Mouse (Mus musculus) cerebellum, adult 11-12 months (tissue): ENCODE results near the gene Anks6.

Experiments used
- DNase-seq: peaks from one replicate; pipeline ENCODE4 v3.0.0; 2022

Anks6 gene

DNA sequence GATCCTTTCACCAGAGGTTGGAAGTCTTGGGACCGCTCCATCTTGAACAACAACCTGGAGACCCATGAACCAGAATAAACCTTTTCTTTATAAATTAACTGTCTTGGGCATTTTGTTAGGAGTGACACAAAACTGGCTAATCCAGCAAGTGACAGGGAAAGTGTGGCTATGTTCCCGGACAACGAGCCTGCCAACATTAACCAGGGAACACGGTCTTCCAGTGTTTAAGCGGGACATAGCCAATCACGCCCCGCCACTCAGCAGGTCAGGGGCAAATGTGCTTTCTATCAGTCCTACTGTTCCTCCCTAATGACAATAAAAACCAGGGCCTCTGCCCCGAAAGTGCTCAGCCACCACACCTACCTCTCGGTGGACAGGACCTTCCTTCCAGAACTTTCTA is 13.4 kb downstream of the Anks6 start:
- no peak for DNase-seq

DNA sequence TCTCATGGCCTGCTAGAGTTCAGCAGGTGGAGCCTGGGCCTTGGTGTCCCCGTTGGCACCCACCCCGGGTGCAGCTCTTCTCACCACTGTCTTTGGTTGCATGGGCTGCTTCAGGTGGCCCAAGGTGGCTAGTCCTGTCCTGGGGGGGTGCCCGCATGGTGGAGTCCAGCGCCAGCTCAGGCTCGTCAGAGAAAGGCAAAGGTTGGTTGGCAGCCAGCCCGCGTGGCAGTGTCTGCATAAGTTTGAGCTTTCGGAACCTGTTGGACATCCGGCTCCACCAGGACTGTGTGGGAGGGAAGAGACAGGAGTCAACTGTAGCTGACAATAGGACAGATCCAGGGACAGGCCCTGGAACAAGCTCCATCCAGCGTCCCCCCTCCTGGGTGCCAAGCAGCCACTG is 17.6 kb downstream of the Anks6 start:
- no peak for DNase-seq

DNA sequence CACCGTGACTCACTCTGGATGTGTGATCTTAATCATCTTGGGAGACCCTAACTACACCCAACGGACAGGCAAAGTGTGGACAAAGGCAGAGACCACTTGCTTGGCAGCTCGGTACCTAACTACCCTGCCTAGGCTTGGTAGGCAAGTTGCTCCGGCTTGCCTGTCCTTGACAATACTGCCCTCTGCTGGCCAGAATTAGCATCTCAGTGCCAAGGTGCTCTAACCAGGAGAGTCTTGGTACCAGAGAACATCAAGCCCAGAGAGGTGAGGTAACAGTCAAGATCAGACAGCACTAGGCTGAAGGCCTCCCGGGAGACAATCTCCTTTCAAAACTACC is 19.9 kb downstream of the Anks6 start:
- peak; percentile 73 for DNase-seq

DNA sequence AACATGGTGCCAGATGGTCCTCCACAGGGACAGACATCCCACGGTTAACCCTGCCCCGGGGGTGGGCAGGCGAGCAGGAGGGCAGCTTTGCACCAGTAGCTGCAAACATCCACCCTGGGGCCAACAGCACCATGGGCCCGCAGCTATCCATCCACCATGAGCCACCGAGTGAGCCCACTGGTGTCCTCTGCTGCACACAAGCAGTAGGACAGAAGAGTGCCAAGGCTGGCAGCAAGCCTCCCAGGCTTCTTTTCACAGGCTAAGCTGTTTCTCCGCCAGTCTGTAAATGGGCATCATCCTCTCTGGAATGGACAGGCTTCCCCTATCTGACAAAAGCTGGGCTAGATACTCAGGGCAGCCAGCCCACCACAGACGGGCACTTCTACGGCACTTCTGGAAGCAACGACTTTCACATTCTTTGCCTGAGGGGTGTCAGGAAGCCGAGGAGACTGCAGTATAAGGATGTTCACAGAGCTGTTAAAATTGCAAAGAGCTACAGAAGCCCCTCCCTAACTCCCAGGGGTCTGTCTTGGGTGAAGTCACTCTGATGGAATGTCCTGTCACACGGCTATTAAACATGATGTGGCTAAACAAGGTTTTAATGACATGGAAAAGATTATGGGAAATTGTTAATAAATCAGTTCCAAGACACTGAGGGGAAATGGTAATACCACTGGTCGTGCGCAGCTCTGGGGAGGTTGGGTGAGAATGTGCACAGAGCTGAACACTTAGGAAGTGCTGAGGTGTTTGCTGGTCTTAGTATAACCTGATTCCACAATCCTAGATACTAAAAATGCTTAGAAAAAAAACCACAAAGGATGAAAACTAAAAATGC is 20.5 kb downstream of the Anks6 start:
- DNase-seq = peak; percentile 57

DNA sequence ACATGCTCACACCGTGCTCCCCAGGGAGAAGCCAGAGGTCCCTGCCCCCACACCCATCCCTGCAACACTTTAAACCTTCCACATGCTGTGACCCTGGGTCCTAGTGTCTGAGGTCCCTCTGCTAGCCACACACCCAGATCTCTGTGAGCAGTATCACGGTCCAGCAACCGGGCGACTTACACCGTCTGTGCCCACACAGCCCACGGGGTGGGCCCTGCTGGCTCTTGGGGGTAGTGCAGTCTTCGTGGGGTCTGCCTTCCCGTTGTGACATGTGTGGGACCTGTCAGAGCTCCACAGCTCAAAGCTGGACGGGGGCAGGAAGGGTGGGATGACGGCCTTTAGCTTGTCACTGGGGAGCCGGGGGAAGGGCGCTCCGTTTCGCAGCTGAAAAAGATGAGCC is 21.7 kb downstream of the Anks6 start:
- DNase-seq = no peak

DNA sequence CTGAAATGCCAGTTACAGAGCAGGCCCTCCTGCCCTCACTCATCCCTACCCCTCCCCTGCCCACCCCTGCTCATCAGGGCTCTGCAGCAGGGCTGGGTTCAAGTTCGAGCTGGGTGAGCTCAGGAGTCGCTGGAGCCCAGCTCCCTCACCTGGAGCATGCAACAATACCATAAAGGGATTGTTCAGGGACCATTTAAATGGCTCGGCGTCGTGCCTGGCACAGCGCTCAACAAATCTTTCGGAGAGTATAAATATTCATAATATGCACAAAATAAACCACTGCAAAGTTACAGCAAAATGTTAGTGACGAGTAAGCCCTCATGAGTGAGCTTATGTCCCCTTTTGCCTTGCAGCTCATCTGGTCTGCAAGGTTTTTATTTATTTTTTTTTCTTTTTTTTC is 25.1 kb downstream of the Anks6 start:
- DNase-seq = no peak

DNA sequence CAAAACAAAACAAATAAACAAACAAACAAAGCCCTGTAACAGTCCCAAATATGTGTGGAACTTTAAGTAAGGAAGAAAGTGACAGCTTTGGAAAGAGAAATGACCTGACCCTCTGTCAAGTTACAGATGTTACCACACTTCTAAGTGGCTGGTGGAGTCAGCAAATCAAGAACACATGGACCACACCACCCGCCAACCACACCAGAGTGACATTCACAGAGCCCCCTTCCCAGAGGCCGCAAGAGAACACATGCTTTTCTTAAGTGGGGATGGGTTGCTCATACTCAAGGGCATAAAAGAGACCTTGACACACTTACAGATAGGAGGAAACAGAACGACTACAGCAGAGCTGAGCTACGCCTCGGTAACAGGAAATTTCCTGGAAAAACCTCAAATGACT is 28.4 kb downstream of the Anks6 start:
- no peak for DNase-seq

DNA sequence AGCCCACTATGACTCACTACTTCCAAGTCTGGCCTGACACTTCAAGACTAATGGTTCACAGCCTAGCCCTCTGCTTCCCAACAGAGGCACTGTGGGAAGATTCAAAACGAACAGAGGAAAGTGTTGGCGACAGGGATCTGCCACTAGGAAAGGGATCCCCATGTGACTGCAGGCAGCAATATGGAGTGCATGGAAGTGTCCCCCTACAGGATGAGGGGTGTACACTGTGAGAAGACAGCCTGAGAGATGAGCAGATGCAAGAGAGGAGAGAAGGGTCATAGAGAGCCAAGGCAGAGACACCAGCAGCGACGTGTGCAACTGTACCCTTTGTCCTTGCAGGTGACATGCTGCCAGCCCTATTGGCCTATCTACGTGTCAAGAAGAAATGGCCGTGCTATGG is 33.3 kb downstream of the Anks6 start:
- no peak for DNase-seq

DNA sequence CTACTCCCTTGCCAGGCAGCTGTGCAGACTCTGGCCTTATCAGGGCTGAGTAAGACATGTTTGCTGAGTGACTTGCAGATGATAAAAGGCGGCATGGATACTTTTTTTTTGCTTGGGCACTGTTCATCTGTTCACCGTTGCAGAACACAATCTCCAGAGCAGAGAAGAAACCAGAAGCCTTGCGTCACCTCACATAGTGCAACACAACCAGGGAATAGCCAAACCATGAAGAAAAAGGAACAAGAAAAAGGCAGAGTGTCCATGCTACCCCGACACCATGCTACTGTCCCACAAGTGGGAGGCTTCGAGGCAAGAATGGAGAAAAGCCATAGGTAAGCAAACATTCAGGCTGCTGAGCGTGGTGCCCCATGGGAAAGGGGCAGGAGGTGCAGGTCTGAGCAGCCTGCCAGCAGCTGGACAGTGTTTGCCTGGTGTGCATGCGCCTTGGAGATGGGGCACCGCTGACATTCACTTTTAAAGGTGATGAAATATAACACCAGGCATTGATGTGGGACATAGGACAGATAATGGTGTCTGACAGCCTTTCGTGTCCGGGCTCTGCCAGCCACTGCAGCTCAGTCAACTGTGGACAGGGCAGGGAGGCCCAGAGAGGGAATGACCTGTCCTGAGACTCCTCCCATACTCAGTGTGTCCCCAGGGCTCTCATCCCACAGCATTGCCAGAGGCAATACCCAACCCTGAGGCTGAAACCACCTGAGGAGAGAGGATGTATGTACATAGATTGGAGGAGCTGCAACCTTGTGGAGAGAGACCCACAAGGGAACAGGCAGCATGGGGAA is 34.2 kb downstream of the Anks6 start:
- DNase-seq = no peak

DNA sequence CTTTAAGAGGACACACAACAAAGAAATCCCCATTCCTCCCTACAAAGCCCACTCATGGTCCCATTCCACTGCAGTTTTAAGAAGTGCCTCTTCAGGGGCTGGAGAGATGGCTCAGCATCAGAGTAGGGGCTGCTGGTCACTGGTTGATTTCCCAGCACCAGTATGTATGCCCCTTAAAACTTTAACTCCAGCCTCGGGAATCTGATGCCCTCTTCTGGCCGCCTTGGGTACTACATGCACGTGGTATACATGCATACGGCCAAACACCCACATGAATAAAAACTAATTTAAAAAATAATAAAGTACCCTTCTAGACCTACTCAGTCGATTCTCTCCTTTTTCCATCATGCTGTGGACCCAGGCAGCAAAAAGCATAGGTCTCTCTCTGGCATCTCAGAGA is 36.7 kb downstream of the Anks6 start:
- no peak for DNase-seq

DNA sequence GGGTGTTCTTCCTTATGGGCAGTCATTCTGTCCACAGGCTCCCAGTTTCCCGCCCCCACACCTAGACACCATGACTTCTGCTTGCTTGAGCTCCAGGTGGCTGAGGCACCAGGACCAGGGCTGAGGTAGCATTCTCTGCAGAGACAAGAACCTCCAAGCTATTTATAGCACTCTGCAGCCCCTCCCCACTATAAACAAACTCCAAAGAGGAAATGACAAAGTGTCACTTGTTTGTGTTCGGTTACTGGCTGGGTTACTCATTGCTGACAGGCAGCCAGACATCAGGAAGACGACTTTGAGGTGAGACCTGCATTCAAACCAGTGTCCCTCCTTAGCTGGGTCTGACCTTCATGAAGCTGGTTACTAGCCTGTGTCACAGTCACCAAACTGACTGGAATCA is 42.1 kb downstream of the Anks6 start:
- no peak for DNase-seq

DNA sequence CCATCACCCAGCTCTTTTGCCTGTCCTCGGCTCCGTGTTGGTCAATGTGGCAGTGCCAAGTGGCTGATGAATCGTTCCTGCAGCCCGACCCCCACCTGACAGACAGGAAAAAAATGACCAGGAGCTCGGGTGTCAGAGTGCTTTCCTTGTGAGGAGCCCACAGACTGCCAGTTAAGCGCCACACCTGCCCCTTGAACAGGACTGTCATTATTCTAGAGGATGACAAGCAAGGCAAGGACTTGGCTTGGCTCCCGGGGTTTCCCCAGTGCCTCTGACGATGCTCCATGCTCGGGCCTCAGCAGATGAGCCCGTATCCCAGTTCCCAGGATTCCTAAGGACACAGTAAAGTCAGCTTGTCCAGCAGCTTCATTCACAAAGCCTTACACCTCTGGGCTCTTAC is 44.8 kb downstream of the Anks6 start:
- DNase-seq = no peak

DNA sequence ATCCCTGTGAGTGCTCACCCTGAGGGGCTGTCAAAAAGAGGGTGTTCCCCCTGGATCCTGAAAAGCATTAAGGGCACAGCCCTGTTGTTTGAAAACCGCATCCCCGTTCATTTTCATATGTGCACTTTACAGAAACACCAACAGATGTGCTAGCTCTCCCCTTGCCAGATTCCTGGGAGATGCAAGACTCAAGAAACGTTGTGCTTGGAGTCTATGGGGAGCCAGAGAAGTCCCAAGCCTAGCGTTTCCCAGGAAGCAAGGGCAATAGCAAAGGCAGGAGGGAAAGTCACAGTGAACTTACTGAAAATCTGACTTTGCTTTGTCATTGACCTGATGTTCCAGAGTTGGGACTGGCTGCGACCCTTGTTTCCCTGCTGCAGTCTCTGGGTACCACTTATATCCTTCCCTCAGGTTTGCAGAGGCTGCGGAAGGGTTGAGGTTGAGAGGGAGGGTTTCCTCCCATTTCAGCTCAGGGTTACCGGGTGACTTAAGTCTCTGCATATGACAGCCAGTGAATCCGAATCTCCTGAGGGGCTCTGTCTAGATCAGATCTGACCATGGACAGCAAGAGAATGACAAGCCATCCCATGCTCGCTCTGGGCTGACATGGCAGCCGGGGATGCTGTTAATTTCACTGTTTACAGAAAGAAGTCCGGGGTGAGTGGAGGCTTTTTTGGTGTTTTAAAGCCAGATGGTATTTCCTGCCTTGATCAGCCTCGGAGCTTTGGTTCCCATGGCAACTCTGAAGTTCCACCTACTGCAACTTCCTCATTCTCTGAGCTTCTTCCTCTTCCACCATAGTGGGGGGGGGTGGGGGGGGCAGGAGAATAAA is 46.6 kb downstream of the Anks6 start:
- no peak for DNase-seq

DNA sequence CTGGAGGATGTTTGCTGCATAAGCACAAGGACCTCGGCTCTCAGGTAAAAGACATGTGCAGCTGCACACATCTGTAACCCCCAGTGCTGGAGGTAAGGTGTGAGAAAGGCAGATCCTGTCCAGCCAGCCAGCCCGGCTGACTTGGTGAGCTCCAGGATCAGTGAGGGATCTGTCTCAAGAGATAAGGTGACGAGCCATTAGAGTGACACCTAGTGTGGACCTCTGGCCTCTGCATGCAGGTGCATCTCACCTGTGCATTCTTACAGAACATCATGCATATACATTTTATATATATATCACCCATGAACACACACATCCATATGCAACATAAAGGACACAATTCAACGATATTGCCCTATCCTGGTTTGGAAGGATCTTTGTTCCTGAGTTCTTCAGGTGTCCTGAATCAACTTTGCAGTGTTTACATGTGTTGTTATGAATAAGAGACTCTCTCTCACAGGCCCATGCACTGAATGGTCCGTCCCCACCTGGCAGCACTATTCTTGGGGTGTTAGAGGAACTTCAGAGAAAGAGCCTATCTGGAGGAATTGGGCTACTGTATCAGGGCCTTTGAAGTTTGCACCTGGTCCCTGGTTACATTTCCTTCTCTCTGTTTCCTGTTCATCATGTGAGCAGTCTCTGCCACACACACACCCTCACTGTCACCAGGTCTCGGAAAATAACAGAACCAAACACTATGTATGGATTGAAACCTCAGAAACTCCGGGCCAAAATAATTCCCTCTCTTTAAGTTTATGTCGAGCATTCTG is 56.4 kb downstream of the Anks6 start:
- no peak for DNase-seq

DNA sequence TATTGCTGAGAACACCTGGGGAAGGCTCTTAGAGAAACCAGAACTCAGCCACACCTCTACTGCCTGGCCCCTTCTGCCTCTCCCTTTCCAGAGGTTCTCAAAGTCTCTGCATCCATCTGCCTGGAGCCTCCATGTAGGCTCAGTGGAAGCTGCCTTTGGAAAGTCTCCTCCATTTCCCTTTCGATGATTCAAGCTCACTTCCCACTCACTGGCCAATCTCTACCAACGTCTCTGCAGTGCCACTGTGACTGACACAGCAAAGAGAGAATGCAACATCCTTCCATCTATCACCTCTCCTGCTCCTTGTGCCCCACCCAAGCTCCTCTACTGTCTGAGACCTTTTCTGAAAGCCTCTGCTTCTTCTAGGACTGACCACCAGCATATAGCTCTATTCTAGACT is 59.3 kb downstream of the Anks6 start:
- no peak for DNase-seq

DNA sequence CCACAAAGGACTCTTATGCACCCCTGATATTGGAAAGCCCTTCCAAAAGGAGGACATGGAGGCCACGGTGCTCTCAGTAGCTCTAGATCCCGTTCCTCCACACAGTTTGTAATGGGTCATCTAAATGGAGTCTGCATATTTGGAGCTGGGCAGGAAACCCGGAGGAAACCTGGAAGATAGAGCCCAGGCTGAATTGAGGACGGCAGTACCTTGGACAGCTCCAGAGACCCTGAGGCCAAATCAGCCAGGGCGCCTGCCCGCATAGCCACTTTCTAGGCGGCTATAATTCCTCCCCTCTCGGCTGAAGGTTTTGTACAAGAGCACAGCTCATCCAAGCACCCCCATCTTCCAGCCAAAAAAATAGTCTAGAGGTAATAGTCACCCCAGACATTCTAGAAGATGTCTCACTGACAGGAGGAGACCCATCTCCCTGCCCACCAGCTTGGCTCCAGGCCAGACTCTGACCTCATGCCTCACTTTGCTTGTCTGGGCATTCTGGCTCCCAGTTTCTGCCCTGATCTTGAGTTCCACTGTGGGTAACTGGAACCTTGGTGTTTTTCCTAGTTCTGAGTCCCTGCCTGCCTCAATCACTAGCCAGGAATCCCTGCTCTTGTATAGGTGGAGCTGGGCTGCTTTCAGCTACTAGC is 64.3 kb downstream of the Anks6 start:
- no peak for DNase-seq

DNA sequence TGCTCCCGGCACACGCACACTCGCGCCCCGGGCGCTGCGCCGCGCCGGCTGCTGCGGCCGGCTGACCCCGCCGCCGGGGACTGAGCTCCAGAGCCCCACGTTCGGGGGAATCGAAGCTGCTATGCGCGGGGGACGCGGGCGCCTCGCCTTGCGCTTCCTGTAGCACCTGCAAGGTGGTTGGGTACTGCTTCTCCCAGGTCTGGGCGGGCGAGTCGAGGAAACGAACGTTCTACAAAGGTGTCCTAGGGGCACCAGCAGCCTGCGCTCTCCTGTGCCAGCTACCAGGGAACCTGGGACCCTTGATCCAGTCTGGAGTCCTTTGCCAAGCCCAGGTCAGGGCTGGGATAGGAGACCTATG is 65.3 kb downstream of the Anks6 start:
- no peak for DNase-seq

DNA sequence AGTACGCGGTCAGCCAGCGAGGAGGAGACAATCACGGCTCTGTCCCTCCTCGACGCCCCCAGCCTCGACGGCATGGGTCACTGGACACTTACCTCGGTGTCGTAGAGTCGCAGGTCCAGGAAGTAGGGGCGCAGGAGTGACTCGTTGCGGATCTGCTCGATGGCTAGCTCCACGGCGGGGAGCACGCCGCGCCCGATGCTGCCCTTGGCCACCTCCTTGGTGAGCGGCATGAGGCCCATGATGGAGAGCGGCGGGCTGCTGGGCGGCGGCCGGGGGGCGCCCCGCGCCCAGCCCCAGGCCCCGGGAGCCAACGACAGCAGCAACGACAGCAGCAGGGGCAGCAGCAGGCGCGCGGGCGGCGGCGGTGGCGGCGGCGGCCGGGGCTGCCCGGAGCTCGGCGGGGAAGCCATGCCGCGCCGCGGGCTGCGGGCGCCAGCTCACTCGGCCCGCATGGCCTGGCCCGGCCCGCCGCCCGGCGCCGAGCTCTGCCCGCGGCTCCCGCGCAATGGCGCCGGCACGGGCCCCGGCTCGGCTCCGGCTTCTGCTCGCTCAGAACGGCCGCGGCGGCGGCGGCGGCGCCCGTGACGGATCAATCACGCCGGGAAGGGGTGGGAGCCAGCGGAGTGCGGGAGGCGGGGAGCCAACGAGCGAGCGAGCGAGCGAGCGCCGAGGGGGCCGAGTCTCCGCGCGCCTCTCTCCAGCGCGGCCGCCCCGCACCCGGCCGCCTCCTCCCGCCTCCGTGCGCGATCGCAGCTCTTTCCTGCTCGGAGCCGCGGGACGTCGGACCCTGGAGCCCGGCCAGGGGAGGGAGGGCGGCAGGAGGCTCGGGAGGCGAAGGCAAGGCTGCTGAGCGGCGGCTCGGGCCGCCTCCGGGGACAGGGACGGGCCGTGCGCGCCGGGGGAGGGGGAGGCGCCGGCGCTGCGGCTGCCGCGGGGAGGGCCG is 65.9 kb downstream of the Anks6 start, which contains the start of gene Gabbr2:
TSS of gene Gabbr2 (minus strand) at position 858 of the 943 bp plus-strand sequence.
- peak; percentile 87 for DNase-seq

DNA sequence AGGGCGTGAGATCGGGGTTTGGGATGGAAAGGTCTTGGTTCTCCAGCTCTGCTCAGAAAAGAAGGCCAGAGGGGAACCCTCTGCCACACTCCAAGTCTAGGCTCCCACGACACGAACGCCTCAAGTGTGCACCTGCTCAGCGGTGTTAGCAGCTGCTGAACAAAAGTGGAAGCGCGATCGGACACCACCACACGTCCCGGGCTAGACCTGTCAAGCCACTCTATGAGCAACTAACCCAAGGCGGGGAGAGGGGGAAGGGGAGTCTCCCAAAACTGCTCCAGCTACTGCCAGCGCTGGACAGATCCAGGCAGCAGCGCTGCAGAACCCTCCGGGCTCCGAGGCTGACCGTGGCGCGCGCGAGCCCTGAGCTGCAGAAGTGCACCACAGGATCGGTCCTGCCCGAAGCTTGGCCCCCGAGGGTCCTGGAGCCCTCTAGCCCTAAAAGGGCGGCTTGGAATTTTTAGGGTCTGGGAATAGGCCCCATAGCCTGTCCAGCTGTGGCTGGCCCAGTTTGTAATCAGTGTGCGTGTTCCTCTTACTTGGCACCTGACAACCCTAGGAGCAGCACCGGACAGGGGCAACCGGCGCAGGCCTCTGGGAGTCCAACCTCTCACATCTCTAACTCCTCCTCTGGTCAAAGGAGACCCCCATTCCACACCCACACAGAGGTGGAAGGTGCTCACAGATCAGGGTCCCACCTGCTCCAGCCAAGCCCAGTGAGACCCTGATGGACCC is 66.8 kb downstream of the Anks6 start:
- peak; percentile 63 for DNase-seq

DNA sequence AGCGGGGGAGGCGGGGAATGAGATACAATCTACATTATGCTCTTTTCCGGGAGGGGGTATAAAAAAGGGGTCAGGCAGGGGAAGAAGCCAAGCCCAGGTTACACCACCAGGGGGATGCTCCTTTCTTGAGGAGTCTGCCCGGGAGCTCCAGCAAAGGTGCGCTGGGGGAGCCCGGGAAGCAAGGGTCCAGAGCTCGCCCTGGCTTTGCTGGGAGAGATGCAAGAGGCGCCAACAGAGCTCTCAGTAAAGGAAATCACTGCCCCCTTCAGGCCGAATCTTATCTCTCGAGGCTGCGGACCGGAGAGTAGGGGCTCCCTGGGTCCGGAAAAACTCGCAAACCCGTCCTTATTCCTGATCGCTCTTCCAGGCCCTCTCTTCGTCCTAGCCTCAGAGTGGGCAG is 67.4 kb downstream of the Anks6 start:
- peak; percentile 84 for DNase-seq
